Mouse (Mus musculus) common myeloid progenitor, adult 5-6 weeks (primary cell): ENCODE measurements around the gene Fbxo21. TPM values are rescaled to one million over a fixed set of nuclear protein-coding genes. Genes with fewer than 3 reads are reported as not detected.
A peak's percentile ranks its signal among the peaks of the same experiment; 100 is the strongest.

Experiments
- ATAC-seq: replicated peaks from 2 replicates; pipeline ENCODE4 v1.8.0; 2016; ENCODE audit warnings: low read depth, mild to moderate bottlenecking, moderate TSS enrichment, inconsistent platforms; ENCODE audit not compliant: poor library complexity, severe bottlenecking
- total RNA-seq: library from RNA; stranded (forward); fragments of 200-1000, 187-1606 nt; gene quantifications from 2 replicates; pipeline ENCODE4 v1.2.3, GENCODE M21; 2017

Gene Fbxo21
- total RNA-seq, 1 experiment from 2014 or later: 16.1 TPM

DNA sequence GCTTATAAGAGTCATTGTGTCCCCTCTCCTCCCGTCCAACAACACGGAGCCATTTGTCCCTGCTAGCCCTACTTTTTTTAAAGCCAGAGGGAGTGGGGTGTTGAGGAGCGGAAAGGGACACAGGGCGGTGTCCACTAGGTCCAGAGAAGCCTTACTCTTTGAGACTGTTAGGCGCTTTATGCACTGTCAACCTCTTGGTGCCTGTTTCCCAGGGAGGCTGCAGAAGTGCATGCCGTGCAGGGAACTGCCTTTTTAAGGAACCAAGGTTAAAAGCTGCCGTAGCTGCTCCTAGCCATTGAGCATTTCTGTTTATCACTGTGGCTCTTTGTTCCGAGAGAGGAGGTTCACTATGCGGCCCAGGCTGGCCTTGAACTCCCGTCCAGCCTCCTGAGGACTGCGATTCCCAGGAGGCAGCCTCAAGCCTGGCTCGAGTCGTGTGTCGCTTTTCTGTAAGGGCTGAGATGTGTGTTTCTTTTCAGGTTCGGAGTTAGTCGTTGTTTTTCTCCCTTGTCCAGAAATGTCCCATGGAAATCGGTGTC is 1.7 kb downstream of the Fbxo21 start:
- peak; percentile 13; the same call in 1 of the 2 replicates for ATAC-seq

DNA sequence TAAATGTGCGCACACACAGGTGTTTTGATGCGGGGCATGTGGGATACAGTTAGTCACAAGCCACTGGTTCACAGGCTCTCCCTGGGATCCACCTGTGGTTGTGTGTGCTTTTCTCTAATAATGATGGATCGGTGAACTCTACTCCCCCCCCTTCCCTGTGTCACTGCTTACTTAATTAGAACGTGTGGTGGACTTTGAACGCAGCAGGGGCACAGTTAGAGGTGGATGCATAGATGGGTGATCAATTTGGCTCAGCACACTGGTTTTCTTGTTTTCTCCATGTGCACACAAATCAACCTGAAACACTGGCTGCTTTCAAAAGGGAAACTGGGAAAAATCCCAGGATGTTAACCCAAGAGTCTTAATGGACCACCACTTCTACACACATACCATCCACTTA is 2.6 kb downstream of the Fbxo21 start:
- ATAC-seq: no peak

DNA sequence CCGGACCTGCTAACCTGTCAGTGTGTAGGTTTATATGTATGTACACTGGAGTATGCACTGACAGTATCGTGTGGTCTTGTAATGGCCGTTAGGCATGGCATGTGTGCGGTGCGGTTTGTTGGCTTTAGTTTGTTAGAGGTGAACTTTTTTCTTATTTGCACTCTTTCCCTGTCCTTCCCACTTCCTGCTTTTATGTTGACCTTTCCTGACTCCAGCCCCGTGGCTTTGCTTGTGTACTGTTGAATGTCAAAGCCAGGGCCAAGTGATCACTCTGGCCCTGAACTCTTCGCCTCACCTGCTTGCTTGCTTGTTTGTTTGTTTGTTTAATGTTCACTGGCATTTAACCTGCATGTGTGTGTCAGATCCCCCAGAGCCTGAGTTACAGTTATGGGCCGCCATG is 4.4 kb downstream of the Fbxo21 start:
- ATAC-seq: no peak

DNA sequence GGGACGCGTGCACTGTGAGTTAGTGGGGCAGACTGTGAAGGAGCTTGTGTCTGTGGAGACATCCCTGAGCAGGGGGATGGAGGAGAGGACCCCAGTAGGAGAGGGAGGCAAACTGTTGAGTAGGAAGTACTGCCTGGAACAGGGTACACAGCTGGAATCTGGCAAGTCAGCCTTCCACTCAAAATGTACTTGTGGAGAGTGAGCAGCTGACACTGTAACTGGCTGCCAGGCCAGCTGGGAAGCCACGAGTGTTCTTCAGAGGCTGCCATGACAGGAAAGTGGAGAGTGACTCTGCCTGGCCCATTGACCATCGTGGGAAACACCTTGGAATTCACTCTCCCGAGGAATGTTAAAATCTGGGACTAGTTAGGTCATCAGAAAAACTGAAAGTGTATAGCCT is 5.4 kb downstream of the Fbxo21 start:
- ATAC-seq: no peak

DNA sequence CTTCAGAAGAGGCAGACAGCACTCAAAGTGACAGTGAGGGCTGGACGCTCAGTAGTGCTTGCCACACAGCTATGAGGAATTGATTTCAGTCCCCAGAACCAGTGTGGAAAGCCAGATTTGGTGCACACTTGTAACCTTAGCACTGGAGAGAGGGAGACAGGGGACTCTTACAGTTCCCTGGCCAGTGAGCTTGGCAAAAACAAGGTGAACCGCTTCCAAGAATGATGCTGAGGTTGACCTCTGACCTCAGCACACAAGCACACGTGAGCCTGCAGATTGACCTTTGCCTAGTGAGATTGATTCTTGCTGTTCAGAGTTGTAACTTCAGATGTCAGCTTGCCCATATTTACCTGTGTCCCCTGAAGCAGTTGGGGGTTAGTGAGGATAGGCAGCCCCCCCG is 9.8 kb downstream of the Fbxo21 start:
- ATAC-seq: no peak

DNA sequence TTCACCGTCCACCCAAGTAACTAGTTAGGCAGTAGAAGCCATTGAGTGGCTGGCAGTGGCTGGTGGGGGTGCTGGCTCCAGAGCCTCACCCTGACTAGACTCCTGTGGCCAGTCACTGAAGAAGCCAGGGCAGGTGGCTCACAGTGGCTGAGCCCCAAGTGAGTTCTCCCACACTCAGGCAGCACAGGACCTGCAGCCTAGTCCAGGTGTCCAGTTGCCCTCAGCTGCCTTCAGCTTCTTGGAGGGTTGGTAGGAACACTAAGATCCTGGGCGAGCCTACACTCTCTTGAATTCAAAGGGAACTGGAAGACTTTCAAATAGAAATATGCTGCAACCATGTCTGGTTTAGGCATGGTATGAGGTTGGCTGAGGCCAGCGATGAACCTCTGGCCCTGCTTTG is 11.4 kb downstream of the Fbxo21 start:
- ATAC-seq: no peak

DNA sequence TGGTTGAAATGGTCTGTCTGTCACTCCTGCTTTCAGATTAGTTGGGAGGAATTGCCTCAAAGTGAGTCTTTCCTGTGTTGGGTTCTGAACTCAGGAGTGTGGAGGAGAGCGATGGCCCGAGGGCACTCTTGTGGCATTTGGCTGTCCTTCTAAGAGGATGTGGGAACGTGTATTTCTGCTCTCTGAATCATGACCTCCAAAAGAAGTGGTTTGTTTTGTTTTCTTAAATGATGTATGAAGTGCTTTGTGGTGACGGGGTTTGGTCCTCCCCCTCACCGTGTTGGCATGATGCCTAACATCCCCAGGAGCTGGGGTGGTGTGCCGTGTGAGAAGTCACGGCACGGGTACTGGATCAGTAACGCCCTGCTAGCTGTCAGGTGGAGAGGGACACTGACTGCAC is 11.8 kb downstream of the Fbxo21 start:
- ATAC-seq: no peak

DNA sequence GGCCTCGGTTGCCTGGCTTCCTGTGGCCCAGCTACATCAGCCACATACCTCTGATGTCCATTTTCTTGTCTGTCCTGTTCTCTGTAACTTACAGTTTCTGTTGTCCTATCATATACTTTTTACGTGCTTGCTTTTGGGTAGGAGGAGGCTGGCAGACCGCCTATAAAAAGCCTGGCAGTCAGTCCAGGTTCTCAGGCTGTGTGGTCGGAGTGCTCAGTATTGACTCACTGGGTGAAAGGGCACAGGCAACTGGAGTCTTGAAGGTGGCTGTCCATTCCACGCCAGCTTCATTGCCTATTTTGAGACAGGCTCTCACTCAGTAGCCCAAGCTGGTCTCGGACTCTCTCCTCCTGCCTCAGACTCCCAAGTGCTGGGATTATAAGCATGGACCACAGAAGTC is 13.2 kb downstream of the Fbxo21 start:
- ATAC-seq: no peak

DNA sequence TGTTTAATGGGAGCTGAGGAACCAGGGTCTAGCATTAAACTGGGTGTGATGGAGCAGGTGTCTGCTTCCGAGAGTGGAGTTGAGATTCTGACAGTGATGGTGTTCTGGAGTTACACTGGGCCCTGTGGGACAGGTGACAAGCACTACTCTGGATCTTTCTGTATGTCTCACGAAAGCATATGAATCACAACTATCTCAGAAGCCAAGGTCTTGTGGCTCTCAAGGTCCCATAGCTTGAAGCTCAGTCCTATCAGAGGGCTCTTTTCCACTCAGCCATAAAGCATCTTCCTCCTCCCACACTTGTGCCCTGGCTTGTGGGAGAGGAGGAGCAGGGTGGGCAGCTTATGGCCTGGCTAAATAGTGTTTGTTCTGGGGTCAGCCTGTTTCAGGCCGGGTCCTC is 14.4 kb downstream of the Fbxo21 start:
- no peak for ATAC-seq

DNA sequence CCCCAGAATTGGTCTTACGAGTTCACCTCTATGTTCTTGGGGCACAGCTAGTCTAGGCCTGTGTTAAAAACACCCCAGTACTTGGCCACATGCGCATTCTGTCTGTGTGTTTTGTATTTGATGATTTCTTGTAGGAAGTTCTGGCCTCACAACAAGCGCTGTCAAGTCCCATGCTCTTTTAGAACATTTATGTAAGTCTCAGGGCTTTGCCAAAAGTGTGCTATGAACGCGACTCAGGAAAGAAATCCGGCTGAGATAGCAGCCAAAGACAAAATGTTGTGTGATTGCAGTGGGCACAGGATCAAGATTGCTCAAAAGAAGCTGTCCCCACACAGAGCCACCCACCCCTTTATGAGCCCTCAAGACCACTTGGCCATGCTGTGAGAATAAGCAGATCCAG is 17.0 kb downstream of the Fbxo21 start:
- no peak for ATAC-seq

DNA sequence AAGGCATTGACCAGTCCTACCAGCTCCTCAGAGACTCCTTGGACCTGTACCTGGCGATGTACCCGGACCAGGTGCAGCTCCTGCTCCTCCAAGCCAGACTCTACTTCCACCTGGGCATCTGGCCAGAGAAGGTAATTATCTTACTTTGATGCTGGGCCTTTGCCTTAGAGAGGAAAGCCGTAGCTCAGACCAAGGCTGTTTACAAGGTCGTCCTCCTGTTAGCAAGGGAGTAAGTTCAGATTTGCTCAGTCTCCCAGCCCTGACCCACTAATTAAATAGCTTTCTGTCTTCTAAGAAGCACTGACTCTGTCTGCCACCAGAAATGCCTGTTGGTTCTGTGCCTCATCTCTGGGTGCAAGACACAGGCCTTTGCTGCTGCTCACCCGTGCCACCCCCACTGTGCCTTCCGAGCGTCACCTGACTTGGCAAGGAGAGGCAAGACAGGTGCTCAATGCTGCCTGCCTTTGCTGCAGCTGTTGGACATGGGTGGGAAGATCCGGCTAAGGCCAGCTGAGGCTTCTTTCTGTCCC is 18.9 kb downstream of the Fbxo21 start:
- no peak for ATAC-seq

DNA sequence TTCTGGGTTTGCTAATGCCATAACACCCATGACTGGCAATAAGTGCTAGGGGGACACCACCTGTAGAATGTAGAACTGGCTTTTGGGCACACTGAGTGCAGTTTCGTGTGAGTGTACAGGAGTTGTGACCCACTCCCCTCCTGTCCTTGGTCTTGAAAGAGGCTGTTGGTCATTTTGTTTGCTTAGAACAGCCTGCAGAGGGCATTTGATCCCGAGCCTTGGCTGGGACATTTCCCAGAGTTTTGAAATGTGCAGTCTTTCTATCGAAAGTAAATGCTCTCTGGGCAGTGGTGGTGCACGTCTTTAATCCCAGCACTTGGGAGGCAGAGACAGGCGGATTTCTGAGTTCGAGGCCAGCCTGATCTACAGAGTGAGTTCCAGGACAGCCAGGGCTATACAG is 19.4 kb downstream of the Fbxo21 start:
- no peak for ATAC-seq

DNA sequence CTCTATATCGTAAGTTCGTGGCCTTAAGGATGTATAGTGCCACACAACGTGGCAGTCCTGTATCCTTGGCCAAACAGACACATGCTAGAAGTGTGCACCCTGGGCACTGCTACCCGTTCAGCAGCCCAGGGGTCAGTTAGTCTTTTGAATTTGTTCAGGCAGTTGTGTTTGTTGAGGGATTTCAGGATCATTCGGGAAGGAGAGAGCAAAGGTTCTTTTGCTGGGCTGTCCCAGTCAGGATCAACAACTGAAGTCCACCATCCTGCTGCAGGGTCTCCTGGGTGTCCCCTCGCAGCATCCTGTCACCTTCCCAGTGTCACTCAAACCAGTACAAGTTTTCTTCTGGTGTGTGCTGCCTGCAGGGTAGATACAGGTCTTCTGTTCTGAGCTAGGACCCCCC is 20.1 kb downstream of the Fbxo21 start:
- ATAC-seq: no peak

DNA sequence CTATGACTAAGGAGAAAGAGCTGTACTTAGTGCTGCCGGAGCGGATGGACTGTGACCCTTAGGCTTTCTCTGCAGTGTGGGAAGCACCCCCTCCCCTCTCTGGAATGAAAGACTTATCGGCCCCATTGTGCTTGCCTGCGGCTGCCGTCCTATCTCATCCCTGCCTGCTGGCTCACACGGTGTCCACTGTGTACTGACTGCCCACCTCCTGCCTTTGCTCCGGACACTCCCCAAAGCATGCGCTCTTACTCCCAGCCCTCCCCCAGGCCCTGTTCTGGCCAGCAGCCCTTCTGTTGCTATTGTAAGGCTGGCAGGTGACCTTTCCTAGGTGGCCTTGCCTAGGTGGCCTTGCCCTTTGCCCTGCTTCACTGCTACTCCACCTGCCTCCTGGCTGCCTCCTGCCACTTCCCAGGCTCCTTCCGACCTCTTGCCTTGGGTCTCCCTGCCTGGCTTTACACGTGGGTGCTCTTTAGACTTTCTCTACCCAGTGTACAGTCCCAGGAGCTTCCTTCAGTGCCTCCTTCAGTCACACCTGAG is 21.0 kb downstream of the Fbxo21 start:
- no peak for ATAC-seq

DNA sequence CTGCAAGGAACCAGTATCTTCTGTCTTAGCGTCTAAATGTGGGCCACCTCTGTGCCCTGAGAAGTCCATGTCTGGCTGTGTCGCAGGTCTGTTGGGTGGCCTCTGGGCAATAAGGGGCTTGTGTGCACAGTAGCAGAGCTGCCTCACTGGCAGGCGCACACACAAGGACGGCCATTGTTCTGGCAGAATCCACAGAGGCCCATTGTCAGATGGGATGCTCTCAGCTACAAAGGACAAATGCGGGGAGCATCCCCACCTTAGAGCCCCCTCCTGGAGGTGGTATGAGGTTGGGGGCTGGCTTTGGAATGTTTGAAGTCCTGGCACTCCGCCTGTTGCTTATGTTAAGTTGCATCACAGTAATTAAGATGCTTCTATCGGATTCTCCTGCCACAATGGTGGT is 22.5 kb downstream of the Fbxo21 start:
- no peak for ATAC-seq

DNA sequence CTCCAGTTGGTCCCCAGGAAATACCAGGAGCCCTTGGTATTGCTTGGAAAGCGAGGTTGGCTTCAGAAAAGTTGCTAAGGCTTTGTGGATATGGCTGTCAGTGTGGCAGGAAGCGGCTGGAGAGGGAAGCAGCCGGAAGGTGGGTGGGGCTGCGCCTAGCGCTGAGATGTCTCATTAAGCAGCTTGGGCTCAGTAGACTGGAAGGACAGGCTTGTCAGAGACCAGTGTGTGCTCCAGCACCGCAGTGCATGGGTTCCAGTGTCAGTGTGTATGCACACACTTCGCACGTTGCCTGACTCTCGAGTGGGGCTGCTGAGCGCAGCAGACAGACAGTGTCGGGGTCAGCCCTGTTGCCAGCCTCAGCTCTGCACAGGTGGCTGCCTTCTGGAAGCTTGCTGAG is 23.1 kb downstream of the Fbxo21 start:
- ATAC-seq: no peak

DNA sequence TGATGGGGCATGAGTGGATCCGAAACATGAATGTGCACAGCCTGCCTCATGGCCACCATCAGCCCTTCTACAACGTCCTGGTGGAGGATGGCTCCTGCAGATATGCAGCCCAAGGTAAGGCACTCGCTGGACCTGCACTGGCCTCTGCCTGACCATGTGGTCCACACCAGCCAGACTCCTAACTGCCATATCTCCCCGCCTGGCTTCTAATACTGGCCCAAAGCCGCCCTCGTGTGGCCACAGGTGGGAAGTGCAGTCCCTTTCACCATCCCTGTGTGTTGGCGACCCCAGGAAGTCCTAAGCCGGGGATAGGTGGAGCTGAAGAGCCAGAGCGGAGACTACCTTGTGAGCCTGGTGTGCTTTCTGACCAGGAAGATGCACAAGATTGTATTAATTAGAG is 25.5 kb downstream of the Fbxo21 start:
- peak; percentile 66 for ATAC-seq

DNA sequence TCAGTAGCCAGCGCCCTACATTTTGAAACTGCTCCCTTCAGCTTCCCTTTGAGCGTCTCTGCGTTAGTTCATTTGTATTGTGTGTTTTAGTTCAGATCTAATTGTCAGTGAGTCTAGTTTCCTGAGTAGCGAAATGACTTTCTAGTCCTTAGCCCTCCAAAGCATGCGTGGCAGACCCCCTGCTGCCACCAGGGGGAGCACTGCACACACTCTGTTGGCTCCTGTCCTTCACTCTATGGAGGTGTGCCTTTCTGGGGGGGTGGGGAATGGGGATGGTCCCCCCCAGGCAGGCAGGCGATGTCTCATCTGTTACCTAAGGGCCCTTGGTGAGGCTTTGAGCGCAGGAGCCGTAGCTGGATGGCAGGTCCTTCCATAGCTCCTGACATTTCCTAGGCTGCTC is 28.1 kb downstream of the Fbxo21 start:
- ATAC-seq: peak; percentile 62

DNA sequence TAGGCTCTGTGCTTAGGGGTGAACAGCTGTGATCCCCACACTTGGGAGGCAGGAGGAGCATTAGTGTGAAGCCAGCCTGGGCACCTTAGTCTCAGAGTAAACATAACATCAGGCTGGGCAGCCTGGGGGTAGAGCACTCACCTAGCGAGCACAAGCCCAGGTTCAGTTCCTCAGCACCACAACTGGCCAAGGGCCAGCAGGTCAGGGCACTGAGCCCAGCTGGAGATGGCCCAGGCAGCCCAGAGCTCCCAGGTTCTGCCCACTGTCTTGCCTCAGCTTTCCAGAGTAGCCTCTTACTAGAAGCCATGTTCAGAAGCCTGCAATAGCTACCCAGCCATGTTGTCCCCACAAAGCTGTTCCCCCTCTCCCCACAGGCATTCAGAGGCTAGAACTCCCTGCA is 29.2 kb downstream of the Fbxo21 start:
- ATAC-seq: no peak

DNA sequence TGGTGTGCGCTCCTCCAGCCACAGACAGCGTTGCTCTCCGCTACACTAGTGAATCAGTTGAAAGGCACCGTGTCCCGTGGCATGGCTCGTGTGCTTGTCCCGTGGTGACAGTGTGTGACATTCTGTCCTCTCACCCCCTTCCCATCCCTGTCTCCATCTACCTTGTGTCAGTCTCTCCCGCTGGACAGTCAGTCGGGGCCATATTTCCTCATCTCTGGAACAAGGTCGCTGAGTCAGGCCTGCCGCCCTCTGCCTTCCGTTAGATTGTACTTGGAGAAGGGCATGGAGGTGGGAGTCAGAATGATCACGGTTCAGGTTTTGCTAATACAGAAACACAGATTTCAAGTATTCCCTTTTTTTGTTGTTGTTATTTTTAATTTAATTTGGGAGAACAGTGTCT is 31.8 kb downstream of the Fbxo21 start:
- ATAC-seq: no peak

DNA sequence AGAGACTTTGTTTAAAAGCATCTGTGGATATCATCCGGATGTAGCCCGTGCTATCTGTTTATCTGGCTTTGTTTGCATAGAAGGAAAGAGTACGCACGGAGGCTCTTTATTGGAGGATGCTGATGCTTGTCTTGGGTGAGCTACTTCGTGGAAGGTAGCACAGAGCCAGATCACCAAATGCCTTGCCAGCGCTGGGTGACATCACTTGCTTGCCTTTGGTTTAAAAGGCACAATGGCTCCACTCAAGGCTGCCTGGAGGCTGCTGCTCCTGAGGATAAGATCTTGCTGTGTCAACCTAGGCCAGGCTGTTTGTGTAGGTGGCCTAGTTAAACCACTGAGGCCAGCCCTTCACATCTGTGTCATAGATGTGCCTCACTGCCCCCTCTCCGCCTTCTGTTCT is 34.3 kb downstream of the Fbxo21 start:
- no peak for ATAC-seq

DNA sequence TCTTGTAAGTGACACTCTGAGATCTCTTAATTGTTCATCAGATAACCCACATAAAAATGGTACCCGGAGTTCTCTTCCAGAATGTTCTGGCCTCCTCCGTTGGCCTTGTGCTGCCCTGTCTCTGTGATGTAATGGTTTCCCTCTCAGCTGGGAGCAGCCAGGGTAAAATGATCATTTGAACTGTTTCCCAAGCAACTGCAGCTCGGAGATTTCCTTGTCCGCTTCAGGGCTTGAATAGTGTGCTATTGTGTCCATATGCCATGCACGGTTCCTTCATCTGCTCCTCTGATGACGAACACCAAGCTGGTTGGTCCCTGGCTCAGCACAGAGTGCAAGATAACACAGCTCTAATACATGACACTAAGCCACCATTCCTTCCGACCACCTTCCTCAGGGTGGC is 35.3 kb downstream of the Fbxo21 start:
- no peak for ATAC-seq
